Mouse (Mus musculus) retina, adult 2 months (tissue): ENCODE results near the gene Itgb5.

Source experiments
- DNase-seq: peaks from one replicate; pipeline ENCODE4 v3.0.0-alpha.2; 2012; ENCODE audit warnings: low read depth, low spot score

Itgb5 gene

GRCm38 (mm10) chr16:33939133-33939531 lies 109.7 kb downstream of the Itgb5 start:
- no peak for DNase-seq

- DNase-seq, result no peak
These were observed 110.2 kb downstream of the Itgb5 start for GRCm38 (mm10) chr16:33939636-33940035.

DNA sequence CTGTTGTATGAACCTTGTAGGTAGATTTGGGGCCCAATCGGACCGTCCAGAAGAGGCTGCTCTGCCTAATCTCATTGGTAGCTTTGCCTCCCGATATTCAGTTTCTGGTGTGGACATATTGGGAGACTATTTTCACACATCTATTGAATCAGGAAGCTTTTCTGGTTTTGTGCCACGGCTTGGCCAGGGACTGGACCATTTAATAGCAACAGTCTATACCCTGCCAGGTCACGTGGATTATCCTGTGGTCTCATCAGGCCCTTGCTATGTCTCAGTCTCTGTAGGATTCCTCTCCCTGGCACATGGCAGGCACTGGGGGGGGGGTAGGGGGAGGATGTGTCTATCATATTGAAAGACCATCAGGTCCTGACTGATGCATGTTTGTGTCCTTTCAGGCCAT lies 110.6 kb downstream of the Itgb5 start:
- no peak for DNase-seq

DNA sequence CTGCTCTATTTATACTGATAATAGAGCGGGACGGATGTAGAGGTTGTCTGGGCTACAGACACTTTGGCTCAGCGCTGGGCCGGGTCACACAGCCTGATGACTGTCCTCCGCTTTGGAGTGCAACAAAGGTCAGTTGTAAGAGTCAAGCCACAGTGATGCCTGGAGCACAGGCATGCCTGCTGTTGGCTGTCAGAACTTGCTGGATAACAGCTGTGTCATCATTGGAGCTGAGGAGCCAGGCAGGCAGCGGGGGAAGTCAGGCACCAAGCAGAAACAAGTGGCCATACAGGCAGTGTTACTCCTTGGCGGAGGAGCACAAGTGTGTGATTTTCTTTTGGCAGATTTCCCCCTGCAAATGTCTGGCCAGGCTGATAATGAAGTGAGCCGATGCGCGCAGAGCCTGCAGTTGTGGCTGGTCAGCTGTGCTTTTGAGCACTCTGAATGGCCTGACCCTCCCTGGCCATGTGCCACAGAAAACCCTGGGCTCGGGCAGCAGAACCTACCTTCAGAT lies 111.9 kb downstream of the Itgb5 start:
- DNase-seq, result no peak

- no peak for DNase-seq
These were observed 112.9 kb downstream of the Itgb5 start for GRCm38 (mm10) chr16:33942341-33942740.

DNA sequence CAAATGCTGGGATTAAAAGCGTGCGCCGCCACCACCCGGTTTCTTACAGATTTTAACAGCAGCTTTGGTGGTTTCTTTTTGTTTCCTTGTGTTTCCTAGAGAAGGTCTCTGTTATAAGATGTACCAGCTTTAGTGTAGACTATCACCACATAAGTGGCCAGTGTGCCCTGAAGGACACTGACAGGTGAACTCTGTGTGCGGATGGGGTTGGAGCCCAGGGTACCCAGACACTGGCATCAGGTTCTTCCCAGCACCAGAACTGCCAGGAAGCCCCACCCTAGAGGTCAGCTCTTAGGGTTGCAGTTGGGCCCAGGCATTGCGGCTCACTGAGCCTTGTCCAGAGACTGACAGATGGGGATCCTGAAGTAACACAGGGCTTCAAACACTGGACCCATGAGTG lies 113.9 kb downstream of the Itgb5 start:
- DNase-seq, result no peak

GRCm38 (mm10) chr16:33944126-33944525 lies 114.7 kb downstream of the Itgb5 start:
- no peak for DNase-seq

- DNase-seq, result no peak
These were observed 115.3 kb downstream of the Itgb5 start for GRCm38 (mm10) chr16:33944772-33945171.

DNA sequence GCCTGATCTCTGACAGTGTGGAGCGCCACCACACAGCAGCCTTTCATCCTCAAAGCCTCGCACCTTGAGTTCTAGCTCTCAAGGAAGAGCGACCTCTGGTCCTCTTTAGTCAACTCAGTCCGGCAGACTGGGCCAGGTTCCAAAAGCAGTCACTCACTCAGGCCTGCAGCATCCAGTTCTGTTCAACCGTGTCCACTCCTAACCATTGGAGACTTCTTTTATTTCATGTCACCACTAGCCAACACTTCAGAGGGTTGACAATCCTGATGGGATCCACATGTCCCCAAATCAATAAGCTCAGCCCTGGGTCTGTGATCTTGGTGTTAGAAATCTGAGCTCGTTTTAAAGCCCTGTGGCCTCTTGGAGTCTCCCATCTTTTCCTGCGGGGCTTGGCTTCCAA lies 116.6 kb downstream of the Itgb5 start:
- DNase-seq, result no peak

DNA sequence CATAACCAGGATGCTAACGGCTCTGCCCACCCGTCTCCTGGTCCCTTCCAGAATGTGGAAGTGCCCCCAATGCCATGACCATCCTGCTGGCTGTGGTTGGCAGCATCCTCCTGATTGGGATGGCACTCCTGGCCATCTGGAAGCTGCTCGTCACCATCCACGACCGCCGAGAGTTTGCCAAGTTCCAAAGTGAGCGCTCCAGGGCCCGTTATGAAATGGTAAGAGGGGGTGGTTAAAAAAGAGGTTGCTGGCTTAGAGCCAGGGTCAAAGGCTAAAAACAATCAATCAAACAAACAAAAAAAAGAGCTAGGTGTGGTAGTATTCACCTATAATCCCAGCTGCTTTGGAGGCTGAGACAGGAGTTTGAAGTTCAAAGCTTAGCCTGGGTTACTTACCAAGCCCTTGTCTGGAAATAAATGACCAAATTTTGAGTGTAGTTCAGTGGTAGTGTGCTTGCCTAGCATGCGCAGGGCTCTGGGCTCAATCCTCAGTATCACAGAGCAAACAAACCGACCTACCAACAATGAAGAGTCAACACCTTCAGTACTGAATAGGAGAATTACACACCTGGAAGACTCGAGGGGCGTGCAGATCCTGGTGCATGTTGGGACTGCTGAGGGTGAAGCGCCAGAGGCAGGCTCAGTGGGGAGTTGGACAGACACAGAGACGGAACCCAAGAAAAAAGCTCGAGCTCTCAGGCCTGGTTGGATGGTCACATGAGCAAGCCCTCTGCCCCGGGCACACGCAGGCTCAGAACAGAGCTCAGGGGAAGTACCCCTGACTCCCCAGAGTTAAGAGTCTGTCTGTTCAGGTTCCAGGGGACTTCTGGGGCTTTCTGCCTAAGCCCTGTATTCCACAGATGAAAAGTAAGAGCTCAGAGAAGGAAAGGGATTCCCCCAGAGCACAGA lies 118.5 kb downstream of the Itgb5 start:
- no peak for DNase-seq

GRCm38 (mm10) chr16:33950386-33950785 lies 120.9 kb downstream of the Itgb5 start:
- DNase-seq, result no peak

DNA sequence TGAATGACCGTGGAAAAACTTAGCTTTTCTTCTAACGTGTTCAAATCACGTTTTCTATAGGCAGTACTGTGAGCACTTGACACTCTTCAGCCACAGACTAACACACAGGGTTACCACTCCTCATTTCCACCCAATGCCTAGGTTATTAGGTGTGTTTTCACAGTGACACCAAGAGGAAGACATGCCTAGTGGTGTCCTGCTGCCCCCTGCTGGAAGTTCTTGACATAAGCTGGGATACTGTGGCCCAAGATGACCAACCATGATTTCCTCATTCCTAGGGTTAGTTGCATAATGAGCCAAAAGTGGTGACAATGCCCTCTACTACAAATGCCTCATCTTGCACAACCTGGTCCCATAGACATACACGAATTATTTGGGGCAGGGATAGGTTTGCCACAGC lies 121.4 kb downstream of the Itgb5 start:
- DNase-seq, result peak; percentile 69

GRCm38 (mm10) chr16:33953008-33953407 lies 123.5 kb downstream of the Itgb5 start:
- DNase-seq, result no peak

GRCm38 (mm10) chr16:33954793-33955192 lies 125.3 kb downstream of the Itgb5 start:
- no peak for DNase-seq

- DNase-seq, result no peak
These were observed 134.0 kb downstream of the Itgb5 start for GRCm38 (mm10) chr16:33963509-33963908.

- no peak for DNase-seq
These were observed 136.5 kb downstream of the Itgb5 start for GRCm38 (mm10) chr16:33965878-33966537.

GRCm38 (mm10) chr16:33966538-33967282 lies 137.2 kb downstream of the Itgb5 start, which contains the start of gene Umps:
Umps (minus strand) TSS chr16:33967038.
- peak; percentile 49 for DNase-seq

- no peak for DNase-seq
These were observed 137.8 kb downstream of the Itgb5 start for GRCm38 (mm10) chr16:33967283-33967640.

GRCm38 (mm10) chr16:33979855-33980254 lies 150.4 kb downstream of the Itgb5 start:
- DNase-seq, result no peak

DNA sequence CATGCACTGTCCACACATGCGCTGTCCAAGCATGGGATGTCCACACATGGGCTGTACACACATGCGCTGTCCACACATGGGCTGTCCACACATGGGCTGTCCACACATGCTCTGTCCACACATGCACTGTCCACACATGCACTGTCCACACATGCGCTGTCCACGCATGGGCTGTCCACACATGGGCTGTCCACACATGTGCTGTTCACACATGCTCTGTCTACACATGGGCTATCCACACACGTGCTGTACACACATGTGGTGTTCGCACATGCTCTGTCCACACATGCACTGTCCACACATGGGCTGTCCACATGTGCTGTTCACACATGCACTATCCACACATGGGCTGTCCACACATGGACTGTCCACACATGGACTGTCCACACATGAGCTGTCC lies 154.2 kb downstream of the Itgb5 start:
- DNase-seq, result no peak

DNA sequence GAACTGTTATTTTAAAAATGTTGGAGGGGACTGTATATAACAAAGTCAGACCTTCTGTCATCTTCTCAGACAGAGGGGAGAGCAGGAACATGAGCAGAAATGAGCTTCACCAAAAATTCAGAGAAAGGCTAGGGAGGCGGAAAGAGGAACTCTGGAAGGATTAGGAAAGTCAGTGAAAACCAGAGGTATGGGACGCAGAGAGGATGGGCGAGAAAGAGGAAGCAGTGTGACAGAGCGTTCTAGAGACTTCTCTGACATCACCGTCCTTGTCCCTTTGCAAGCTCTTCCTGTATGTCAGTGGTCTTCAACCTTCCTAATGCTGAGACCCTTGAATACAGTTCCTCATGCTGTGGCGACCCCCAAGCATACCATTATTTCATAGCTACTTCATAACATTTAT lies 155.9 kb downstream of the Itgb5 start:
- DNase-seq, result no peak

DNA sequence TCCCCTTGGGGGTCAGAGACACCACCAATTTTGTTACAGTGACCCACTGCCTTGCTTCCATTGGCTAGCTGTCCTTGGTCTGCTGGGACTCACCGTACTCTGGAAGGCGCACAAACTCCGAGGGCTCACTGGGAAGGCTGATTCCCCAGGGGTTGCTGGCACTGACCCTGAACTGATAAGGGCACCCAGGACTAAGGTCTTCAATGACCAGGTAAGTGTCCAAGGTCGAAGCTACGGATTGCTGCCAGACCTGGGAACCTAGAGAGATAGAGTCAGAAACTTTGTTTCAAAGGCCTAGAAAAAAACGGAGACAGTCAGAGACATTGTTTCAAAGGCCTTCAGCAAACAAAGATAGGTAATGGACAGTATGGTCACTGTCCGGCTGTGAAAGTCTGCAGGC lies 157.5 kb downstream of the Itgb5 start:
- DNase-seq, result no peak
